Mouse (Mus musculus) cerebellum, postnatal 4 days (tissue): ENCODE measurements around the gene Atp6v1b1.
"Not testable (repeated sequence)": the region's sequence is repeated elsewhere in the genome, so short reads cannot be mapped to it uniquely, and the experiment has no call there.

Experiments used
- DNase-seq, 2 experiments: peaks; one replicate each; pipeline ENCODE4 v3.0.0; 2022; ENCODE audit warnings: low spot score in 2 of 2, mixed read lengths in 1 of 2

The Atp6v1b1 gene

GRCm38 (mm10) chr6:83775638-83776293 lies 33.0 kb downstream of the Atp6v1b1 start, which contains the start of gene Tex261:
Gene Tex261, minus strand, starts transcription at chr6:83775813.
- peak; percentile 84 to 91 for DNase-seq

- no peak for DNase-seq
Observed at GRCm38 (mm10) chr6:83778306-83778705, 35.5 kb downstream of the Atp6v1b1 start.

- DNase-seq = peak in 1 of 2 experiments; percentile 40
Observed at GRCm38 (mm10) chr6:83779026-83779425, 36.2 kb downstream of the Atp6v1b1 start.

GRCm38 (mm10) chr6:83786426-83786825 lies 43.6 kb downstream of the Atp6v1b1 start:
- no peak for DNase-seq

- DNase-seq = no peak
Observed at GRCm38 (mm10) chr6:83788554-83788953, 45.8 kb downstream of the Atp6v1b1 start.

- not testable (repeated sequence) for DNase-seq
Observed at GRCm38 (mm10) chr6:83790533-83790932, 47.7 kb downstream of the Atp6v1b1 start.

- no peak for DNase-seq
Observed at GRCm38 (mm10) chr6:83791251-83791890, 48.6 kb downstream of the Atp6v1b1 start.

GRCm38 (mm10) chr6:83794760-83795296 lies 52.0 kb downstream of the Atp6v1b1 start, which contains the start of gene Nagk:
Gene Nagk, plus strand, starts transcription at chr6:83794982.
- DNase-seq = peak; percentile 87 to 94

- DNase-seq = no peak
Observed at GRCm38 (mm10) chr6:83795492-83795900, 52.7 kb downstream of the Atp6v1b1 start.

GRCm38 (mm10) chr6:83796686-83797085 lies 53.9 kb downstream of the Atp6v1b1 start:
- no peak for DNase-seq

- DNase-seq = no peak
Observed at GRCm38 (mm10) chr6:83802033-83802432, 59.2 kb downstream of the Atp6v1b1 start.

GRCm38 (mm10) chr6:83802846-83803245 lies 60.1 kb downstream of the Atp6v1b1 start:
- no peak for DNase-seq
